Mouse (Mus musculus): ENCODE results near the gene Sarm1. TPM values are rescaled to one million over a fixed set of nuclear protein-coding genes. Genes with fewer than 3 reads are reported as not detected.
"Not testable (repeated sequence)": the region's sequence is repeated elsewhere in the genome, so short reads cannot be mapped to it uniquely, and the experiment has no call there.

Gene Sarm1
- 1 to 10 TPM; 1.2 to 1.7 TPM for total RNA-seq (2021)
- long read RNA-seq, experiment 1 = 0 reads
- long read RNA-seq, experiment 2 = 0 reads

- DNase-seq = peak; percentile 88
These were observed at the start of gene Sarm1 for GRCm38 (mm10) chr11:78497544-78498522. Gene Sarm1, minus strand, starts transcription at chr11:78497754.

DNA sequence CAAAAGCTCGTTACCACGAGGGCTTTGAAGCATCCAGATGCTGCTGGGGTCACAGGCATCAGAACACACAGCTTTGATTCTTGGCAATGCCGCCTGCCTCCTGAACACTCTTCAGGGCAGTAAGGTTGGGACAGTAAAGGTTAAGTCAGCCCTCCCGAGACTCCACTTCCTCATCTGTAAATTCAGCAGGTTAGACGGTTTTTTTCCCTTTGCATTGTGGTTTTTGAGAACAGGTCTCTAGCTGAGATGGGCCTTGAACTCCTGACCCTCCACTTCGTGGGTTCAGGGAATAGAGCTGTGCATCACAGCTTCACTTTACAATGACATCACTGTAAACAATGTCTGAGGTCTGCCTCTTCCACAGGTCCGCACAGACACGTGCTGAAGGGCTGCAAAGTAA is 47.6 kb upstream of the Sarm1 start:
- DNase-seq = no peak

DNA sequence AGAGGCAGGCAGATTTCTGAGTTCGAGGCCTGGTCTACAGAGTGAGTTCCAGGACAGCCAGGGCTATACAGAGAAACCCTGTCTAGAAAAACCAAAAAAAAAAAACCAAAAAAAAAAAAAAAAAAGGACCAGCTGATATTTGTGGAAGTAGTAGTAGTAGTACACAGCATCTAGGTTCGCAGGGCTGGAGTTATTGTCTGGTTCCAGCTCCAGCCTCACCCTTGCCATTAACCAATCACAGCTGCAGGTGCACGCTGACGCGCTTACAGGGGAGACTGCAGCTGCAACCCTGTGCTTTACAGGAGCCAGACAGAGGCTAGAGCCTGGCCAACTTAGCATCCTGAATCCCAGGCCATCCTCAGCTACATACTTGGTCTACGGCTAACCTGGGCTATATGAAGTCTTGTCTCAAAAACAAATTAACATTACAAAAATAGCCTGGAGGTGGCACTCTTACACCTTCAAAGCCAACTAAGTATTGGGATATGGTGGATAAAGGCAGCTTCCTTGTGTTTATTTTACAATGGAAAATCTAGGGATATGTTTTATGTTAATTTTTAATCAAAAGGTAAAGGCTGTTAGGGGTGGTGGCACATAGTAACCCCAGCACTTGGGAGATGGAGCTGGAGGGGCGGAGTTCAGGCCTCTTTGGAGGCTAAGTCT is 47.0 kb upstream of the Sarm1 start:
- no peak for DNase-seq

- DNase-seq = no peak
These were observed 42.8 kb upstream of the Sarm1 start for GRCm38 (mm10) chr11:78540358-78540757.

DNA sequence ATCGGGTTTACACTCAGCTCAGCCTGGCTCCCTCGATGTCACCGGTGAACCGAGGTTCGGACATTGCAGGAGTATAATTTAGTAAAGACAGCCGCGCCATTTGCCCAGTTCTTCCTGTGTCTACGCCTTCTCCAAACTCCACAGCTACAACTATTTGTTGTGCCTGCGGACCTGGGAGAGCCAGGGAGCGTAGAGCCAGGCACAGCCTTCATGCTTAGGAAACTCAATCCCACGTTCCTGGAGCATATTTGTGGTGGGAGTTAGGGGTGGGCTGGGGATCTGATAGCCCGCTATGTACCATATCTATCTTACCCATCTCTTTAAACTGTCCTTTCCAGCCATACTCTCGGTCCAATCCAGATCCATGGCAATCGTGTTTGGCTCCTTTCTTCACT is 39.1 kb upstream of the Sarm1 start:
- DNase-seq = no peak

DNA sequence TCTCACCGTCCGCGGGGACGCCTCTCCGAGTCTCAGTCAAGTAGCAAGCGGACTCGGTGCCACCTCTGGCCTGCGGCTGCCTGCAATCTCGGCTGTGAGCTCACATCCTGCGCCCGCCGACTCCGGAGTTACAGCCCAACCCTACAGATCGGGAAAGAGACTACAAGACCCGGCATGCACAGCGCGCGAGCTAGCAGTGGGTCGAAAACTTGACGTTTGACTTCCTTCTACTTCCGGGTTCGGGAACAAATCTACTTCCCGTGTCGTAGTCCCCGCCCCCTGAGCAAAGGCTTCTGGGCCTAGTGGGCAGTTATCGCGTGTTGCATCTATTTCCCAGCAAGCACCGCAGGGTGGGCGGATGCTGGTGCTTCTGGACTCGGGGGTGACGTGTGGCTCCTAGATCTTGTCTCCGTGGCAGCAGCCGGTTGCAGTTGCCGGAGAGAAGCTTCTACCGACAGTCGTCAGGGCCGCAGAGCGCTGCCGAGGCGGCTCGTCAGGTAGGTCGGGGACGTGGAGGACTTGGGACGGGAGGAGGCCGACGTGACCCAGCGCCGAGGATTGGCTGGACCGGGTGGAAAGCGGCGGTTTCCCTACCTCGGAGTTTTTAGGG is 38.6 kb upstream of the Sarm1 start, which contains the start of the genes Tnfaip1 and Ift20:
Tnfaip1 (minus strand) TSS at position 253 of the 610 bp plus-strand sequence.
Ift20 (plus strand) TSS at position 282 of the 610 bp plus-strand sequence.
- DNase-seq = peak; percentile 90

DNA sequence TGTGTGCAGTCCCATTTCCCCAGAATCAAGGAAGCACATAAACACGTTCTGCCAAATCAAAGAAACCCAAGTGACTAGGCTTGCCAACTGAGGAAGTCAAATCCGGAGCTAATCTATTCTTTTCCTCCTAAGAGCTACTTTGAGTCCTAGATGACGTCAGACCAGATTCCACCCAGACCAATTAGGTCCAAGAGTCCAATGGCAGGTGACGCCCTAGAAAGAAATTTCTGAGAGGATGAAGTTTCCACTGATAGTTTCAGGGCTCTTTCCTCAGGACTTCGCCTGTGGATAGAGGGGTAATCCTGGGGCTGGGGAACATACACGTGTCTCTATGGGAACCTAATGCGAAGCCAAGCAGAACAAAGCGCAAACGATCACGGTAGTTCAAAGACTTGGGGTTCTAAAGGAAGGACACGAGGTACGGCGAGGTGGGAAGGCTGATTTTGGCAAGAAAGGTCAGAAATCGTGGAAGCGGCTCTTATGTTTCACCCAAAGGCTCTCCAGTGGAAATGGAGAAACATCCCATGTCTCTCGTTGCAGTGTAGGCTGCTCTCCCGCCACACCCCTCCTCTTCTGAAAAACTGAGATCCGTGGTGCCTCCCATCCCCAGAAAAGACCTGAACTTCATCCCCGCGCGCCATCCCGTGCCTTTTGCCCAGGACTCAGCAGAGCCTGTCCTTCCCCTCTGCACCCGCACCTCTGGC is 38.0 kb upstream of the Sarm1 start:
- no peak for DNase-seq

GRCm38 (mm10) chr11:78534516-78534915 is 37.0 kb upstream of the Sarm1 start:
- DNase-seq = no peak

- DNase-seq = not testable (repeated sequence)
These were observed 34.0 kb upstream of the Sarm1 start for GRCm38 (mm10) chr11:78531515-78531914.

GRCm38 (mm10) chr11:78531046-78531445 is 33.5 kb upstream of the Sarm1 start:
- peak; percentile 47 for DNase-seq

GRCm38 (mm10) chr11:78530001-78530400 is 32.4 kb upstream of the Sarm1 start:
- DNase-seq = no peak

DNA sequence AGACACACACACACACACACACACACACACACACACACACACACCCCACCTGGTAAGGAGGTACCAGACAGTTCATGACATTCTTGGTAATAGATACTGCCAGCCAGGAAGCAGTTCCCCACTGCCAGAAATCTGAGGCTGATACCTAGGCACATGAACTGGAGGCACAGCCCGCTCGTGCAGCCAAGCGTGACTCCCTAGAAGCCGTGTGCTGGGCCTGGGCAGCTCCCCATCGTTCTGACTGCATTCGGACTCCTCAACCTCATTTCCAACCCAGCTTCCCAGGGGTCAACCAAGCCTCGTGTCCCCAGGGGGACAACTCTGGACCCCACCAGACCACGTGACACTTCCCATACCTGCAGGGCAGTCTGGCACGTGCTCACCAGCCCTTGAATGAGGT is 31.2 kb upstream of the Sarm1 start:
- DNase-seq = no peak

DNA sequence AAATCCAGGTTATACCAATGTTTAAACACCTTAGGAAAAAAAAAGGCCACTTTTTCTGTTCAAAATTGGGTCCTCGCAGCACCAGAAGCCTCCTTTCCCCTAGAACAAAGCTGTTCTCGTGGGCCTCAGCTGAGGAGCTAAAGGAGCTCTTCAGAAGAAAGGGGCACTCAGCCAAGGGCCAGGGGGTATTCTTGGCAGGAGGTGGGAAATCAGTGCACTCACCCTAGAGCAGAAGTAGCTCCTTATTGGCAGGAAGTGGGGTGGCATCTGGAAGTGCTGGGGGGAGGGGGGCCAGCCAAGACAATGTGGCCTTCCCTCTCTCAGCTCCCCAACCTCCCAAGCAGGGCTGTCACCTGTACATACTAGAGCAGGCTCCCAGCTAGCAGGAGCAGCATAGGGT is 27.3 kb upstream of the Sarm1 start:
- no peak for DNase-seq

DNA sequence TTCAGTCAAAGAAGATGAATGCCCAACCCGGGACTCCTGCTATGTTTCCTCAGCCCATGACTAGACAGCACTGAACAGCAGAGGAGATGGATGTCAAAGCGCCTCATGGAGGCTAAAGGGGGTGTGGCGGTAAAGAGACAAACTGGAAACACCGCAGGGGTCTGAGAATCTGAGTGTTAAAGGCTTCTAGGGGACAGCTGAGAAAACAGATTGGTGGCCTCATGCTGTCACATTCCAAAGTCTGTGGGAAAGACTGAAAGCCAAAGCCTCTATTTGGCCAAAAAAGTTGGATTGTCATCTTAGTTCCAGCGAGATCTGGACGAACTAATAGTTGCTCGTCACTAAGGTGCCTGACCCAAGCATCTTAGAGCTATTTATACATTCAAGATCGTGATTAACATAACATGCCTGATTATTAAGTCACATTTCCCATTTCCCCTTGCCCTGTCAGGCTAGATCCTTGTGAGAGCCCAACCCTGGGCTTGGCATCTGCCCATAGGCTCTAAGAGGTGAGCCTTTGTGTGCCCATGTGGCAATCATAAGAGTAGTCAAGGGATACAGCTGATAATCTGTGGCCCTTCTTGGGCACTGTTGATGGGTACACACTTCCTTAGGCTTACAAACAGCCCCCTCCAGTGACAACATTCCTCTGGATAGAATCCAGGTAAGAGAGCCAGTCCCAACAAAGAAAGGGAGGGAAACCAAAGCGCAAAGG is 25.8 kb upstream of the Sarm1 start:
- DNase-seq = no peak

- DNase-seq = no peak
These were observed 25.0 kb upstream of the Sarm1 start for GRCm38 (mm10) chr11:78522481-78522997.

- DNase-seq = no peak
These were observed 24.3 kb upstream of the Sarm1 start for GRCm38 (mm10) chr11:78521880-78522279.

- no peak for DNase-seq
These were observed 21.4 kb upstream of the Sarm1 start for GRCm38 (mm10) chr11:78518931-78519330.

DNA sequence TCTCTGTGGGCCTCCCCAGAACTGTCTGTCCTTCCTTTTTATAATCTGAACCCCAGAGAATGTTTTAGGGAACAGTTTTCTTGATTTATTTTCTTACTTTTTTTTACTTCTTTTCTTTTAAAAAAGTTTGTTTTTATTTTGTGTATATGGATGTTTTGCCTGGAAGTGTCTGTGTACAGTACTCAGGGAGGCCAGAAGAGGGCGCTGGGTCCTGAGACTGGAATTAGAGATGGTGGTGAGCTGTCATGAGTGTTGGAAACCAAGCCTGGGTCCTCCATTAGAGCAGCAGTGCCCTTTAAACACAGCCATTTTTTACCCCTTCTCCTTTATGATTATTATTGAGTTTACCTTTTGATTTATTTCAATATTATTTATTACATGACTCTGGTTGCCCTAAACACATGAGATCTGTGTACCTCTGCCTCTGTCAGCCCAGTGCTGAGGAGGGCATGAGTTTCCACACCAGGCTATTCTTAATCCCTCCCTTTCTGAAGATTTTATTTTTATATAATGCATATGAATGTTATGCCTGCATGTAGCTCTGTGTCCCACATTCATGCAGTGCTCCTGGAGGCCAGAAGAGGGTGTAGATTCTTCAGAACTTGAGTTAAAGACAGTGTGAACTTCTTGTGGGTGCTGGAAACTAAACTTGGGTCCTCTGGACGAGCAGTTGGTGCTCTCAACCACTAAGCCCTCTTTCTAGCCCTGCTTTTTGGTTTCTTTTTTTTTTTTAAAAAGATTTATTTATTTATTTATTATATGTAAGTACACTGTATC is 18.2 kb upstream of the Sarm1 start:
- no peak for DNase-seq

DNA sequence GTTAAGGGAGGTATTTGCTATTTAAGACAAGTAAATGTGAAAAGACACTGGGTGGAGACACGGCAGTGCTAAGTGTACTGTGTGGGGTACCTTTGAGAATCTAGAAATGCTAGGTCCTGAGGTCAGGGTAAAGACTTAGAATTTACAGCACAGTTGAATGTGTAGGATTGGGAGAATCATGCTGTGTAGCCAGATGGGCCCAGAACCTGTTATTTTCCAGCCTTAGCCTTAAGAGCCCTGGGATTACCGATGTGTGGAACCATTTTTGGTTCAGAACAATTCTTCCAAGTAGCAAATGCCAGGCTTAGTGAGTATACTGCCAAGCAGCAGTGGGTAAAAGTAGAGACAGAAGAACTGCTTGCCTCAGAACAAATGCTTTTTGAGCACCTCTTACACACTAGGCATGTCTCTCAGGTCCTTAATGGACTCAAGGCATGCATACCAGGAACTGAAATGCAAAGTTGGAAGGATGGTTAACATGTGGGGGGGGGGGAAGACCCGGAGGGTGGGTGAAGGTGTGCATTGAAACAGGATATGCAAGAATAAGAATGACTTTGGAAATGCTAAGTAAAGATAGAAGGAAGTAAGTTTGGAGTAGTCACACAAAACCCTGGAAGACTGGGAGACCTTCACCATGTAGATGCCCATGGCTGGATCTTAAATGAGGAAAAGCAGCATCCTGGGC is 15.7 kb upstream of the Sarm1 start:
- no peak for DNase-seq

All from gastrocnemius, postnatal 10 days (tissue).